Mouse (Mus musculus): ENCODE data around the gene Fam160a1.

DNA sequence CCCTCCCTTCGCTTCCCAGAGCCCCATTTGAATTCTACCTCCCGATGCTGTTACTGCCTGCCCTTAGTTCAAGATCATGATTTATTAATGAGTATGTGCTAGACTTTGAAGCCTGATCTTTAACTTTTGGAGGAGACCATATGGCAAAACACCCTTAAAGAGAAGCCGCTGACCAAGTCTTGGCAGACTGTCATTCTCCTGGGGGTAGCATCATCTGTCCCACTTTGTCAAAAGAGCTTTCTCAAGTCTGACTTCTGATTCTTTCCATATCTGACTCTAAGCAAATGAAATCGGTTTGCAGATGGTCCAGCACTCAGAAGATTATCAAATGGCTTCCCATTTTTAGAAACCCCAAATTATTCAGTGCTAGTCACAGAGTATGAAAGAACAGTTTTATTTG is 27.3 kb downstream of the Fam160a1 start:
- TF ChIP-seq EP300 (IDR thresholded peaks at IDR 0.05; ENCODE audit: insufficient read depth, low read depth, low read length) (no peak), POLR2A (IDR thresholded peaks at IDR 0.05; ENCODE audit: insufficient read depth, low read length) (no peak), CTCF (IDR thresholded peaks at IDR 0.05; ENCODE audit: low read depth, low read length) (no peak)
